Mouse (Mus musculus): Measurements from ENCODE around the gene Cep170b. TPM values are rescaled to one million over a fixed set of nuclear protein-coding genes. Genes with fewer than 3 reads are reported as not detected.

Gene Cep170b
- polyA plus RNA-seq, 1 experiment, result 22.8 TPM

GRCm38 (mm10) chr12:112696806-112697425, 23.3 kb upstream of the Cep170b start:
- peaks cover 14% of the 10 kb centered on the region for H3K4me1 ChIP-seq (replicated peaks; ENCODE audit: control insufficient read depth, insufficient read depth, low read length)
- TF ChIP-seq POLR2A (IDR thresholded peaks at IDR 0.05; ENCODE audit: control insufficient read depth, extremely low read depth, insufficient read depth, low read length, poor library complexity) (no peak), CTCF (IDR thresholded peaks at IDR 0.05; ENCODE audit: borderline replicate concordance, control insufficient read depth, extremely low read depth, insufficient read depth, low read length, poor library complexity) (no peak)
- no peaks in the 10 kb centered on the region for H3K27me3 ChIP-seq (ENCODE audit: control insufficient read depth, insufficient read depth, low read length)
- DNase-seq, result no peak
- 86% methylated on average over 3 of the region's 3 CpGs for WGBS
- no peak overlapping the region for H3K27ac ChIP-seq (ENCODE audit: control insufficient read depth, insufficient read depth, low read length)
- H3K4me3 ChIP-seq (ENCODE audit: control insufficient read depth, insufficient read depth, low read length), result no peak overlapping the region
- no peaks in the 10 kb centered on the region for H3K36me3 ChIP-seq (ENCODE audit: control insufficient read depth, insufficient read depth, low read length)

- Histone ChIP-seq H3K27me3 (ENCODE audit: control insufficient read depth, insufficient read depth, low read length) (no peaks in the 10 kb centered on the region), H3K4me3 (ENCODE audit: control insufficient read depth, insufficient read depth, low read length) (no peak overlapping the region)
- WGBS, result 66% methylated on average over 15 of the region's 15 CpGs
These were observed 19.7 kb upstream of the Cep170b start for GRCm38 (mm10) chr12:112700522-112700921.

GRCm38 (mm10) chr12:112702374-112703320, 17.6 kb upstream of the Cep170b start:
- Histone ChIP-seq H3K27ac (ENCODE audit: control insufficient read depth, insufficient read depth, low read length) (no peak overlapping the region), H3K36me3 (ENCODE audit: control insufficient read depth, insufficient read depth, low read length) (no peaks in the 10 kb centered on the region), H3K4me3 (ENCODE audit: control insufficient read depth, insufficient read depth, low read length) (no peak overlapping the region), H3K4me1 (replicated peaks; ENCODE audit: control insufficient read depth, insufficient read depth, low read length) (peaks cover 3% of the 10 kb centered on the region), H3K27me3 (ENCODE audit: control insufficient read depth, insufficient read depth, low read length) (no peaks in the 10 kb centered on the region)
- no peak for DNase-seq
- 41% methylated on average over 6 of the region's 6 CpGs for WGBS
- TF ChIP-seq POLR2A (IDR thresholded peaks at IDR 0.05; ENCODE audit: control insufficient read depth, extremely low read depth, insufficient read depth, low read length, poor library complexity) (no peak), CTCF (IDR thresholded peaks at IDR 0.05; ENCODE audit: borderline replicate concordance, control insufficient read depth, extremely low read depth, insufficient read depth, low read length, poor library complexity) (no peak)

More at GRCm38 (mm10) chr12:112700522-112700921, 19.7 kb upstream of the Cep170b start:
- H3K4me1 ChIP-seq (replicated peaks; ENCODE audit: control insufficient read depth, insufficient read depth, low read length), result no peaks in the 10 kb centered on the region
- DNase-seq, result no peak
- no peak overlapping the region for H3K27ac ChIP-seq (ENCODE audit: control insufficient read depth, insufficient read depth, low read length)
- TF ChIP-seq POLR2A (IDR thresholded peaks at IDR 0.05; ENCODE audit: control insufficient read depth, extremely low read depth, insufficient read depth, low read length, poor library complexity), result no peak
- no peak for TF ChIP-seq CTCF (IDR thresholded peaks at IDR 0.05; ENCODE audit: borderline replicate concordance, control insufficient read depth, extremely low read depth, insufficient read depth, low read length, poor library complexity)
- H3K36me3 ChIP-seq (ENCODE audit: control insufficient read depth, insufficient read depth, low read length), result no peaks in the 10 kb centered on the region

GRCm38 (mm10) chr12:112706704-112707572, 13.3 kb upstream of the Cep170b start:
- H3K4me3 ChIP-seq (ENCODE audit: control insufficient read depth, insufficient read depth, low read length), result no peak overlapping the region
- peak; percentile 99 for TF ChIP-seq CTCF (IDR thresholded peaks at IDR 0.05; ENCODE audit: borderline replicate concordance, control insufficient read depth, extremely low read depth, insufficient read depth, low read length, poor library complexity)
- no peak for TF ChIP-seq POLR2A (IDR thresholded peaks at IDR 0.05; ENCODE audit: control insufficient read depth, extremely low read depth, insufficient read depth, low read length, poor library complexity)
- peak; percentile 91 for DNase-seq
- H3K36me3 ChIP-seq (ENCODE audit: control insufficient read depth, insufficient read depth, low read length), result no peaks in the 10 kb centered on the region
- H3K27me3 ChIP-seq (ENCODE audit: control insufficient read depth, insufficient read depth, low read length), result no peaks in the 10 kb centered on the region
- WGBS, result 10% methylated on average over 32 of the region's 32 CpGs
- H3K27ac ChIP-seq (ENCODE audit: control insufficient read depth, insufficient read depth, low read length), result no peak overlapping the region
- peaks cover 3% of the 10 kb centered on the region for H3K4me1 ChIP-seq (replicated peaks; ENCODE audit: control insufficient read depth, insufficient read depth, low read length)

GRCm38 (mm10) chr12:112707573-112707869, 12.7 kb upstream of the Cep170b start:
- Histone ChIP-seq H3K4me3 (ENCODE audit: control insufficient read depth, insufficient read depth, low read length) (no peak overlapping the region), H3K27ac (ENCODE audit: control insufficient read depth, insufficient read depth, low read length) (no peak overlapping the region), H3K36me3 (ENCODE audit: control insufficient read depth, insufficient read depth, low read length) (no peaks in the 10 kb centered on the region), H3K4me1 (replicated peaks; ENCODE audit: control insufficient read depth, insufficient read depth, low read length) (peaks cover 3% of the 10 kb centered on the region), H3K27me3 (ENCODE audit: control insufficient read depth, insufficient read depth, low read length) (no peaks in the 10 kb centered on the region)
- TF ChIP-seq POLR2A (IDR thresholded peaks at IDR 0.05; ENCODE audit: control insufficient read depth, extremely low read depth, insufficient read depth, low read length, poor library complexity) (no peak), CTCF (IDR thresholded peaks at IDR 0.05; ENCODE audit: borderline replicate concordance, control insufficient read depth, extremely low read depth, insufficient read depth, low read length, poor library complexity) (no peak)
- WGBS, result 53% methylated on average over 8 of the region's 8 CpGs
- DNase-seq, result no peak

GRCm38 (mm10) chr12:112713984-112714383, 6.3 kb upstream of the Cep170b start:
- no peak for DNase-seq
- Histone ChIP-seq H3K4me1 (replicated peaks; ENCODE audit: control insufficient read depth, insufficient read depth, low read length) (no peaks in the 10 kb centered on the region), H3K4me3 (ENCODE audit: control insufficient read depth, insufficient read depth, low read length) (no peak overlapping the region), H3K27me3 (ENCODE audit: control insufficient read depth, insufficient read depth, low read length) (no peaks in the 10 kb centered on the region), H3K27ac (ENCODE audit: control insufficient read depth, insufficient read depth, low read length) (no peak overlapping the region), H3K36me3 (ENCODE audit: control insufficient read depth, insufficient read depth, low read length) (no peaks in the 10 kb centered on the region)
- TF ChIP-seq POLR2A (IDR thresholded peaks at IDR 0.05; ENCODE audit: control insufficient read depth, extremely low read depth, insufficient read depth, low read length, poor library complexity), result no peak
- TF ChIP-seq CTCF (IDR thresholded peaks at IDR 0.05; ENCODE audit: borderline replicate concordance, control insufficient read depth, extremely low read depth, insufficient read depth, low read length, poor library complexity), result no peak
- 78% methylated on average over 3 of the region's 3 CpGs for WGBS
